Mouse (Mus musculus) hindbrain, embryonic 14.5 days (tissue): Measurements from ENCODE around the gene Akap7. TPM values are rescaled to one million over a fixed set of nuclear protein-coding genes. Genes with fewer than 3 reads are reported as not detected.

Source experiments
- ATAC-seq: fragments of 200-750 bp; cut with Nextera tagmentation; 2 replicates; pipeline ENCODE4 v1.8.0; 2017; ENCODE audit warnings: moderate number of reproducible peaks, mild to moderate bottlenecking, moderate TSS enrichment, moderate library complexity; ENCODE audit not compliant: low FRiP score
- DNase-seq: peaks from one replicate; pipeline ENCODE4 v3.0.0-alpha.2; 2015; ENCODE audit warnings: low spot score
- H3K27ac ChIP-seq: fragments of 300-500 bp; sonication (generic); 2 replicates; pipeline ENCODE4 v1.5.1; 2014; ENCODE audit warnings: mild to moderate bottlenecking, moderate library complexity
- H3K27me3 ChIP-seq: fragments of 300-500 bp; sonication (generic); 2 replicates; pipeline ENCODE4 v1.6.1; 2014; ENCODE audit warnings: mild to moderate bottlenecking, low read length, mixed read lengths; ENCODE audit not compliant: control insufficient read depth, insufficient read depth
- H3K36me3 ChIP-seq: fragments of 300-500 bp; sonication (generic); replicated peaks from 2 replicates; pipeline ENCODE4 v1.6.1; 2014; ENCODE audit not compliant: control insufficient read depth, insufficient read depth
- H3K4me1 ChIP-seq: fragments of 300-500 bp; sonication (generic); replicated peaks from 2 replicates; pipeline ENCODE4 v1.6.1; 2014; ENCODE audit warnings: antibody characterized with exemption, low read length, mixed read lengths; ENCODE audit not compliant: control insufficient read depth, insufficient read depth
- H3K4me2 ChIP-seq: fragments of 300-500 bp; sonication (generic); replicated peaks from 2 replicates; pipeline ENCODE4 v1.6.1; 2014; ENCODE audit warnings: mild to moderate bottlenecking, moderate library complexity
- H3K4me3 ChIP-seq: fragments of 300-500 bp; sonication (generic); replicated peaks from 2 replicates; pipeline ENCODE4 v1.5.1; 2014; ENCODE audit warnings: mild to moderate bottlenecking, low read length
- H3K9ac ChIP-seq: fragments of 300-500 bp; sonication (generic); 2 replicates; pipeline ENCODE4 v1.6.1; 2014
- H3K9me3 ChIP-seq: fragments of 300-500 bp; sonication (generic); 2 replicates; pipeline ENCODE4 v1.6.1; 2016; ENCODE audit warnings: low read length; ENCODE audit not compliant: control insufficient read depth
- WGBS: fragments of 180-500 bp; shearing (Covaris S2); extraction: QIAGEN DNeasy Blood & Tissue Kit; methylation state at CpG from one replicate; pipeline ENCODE4 v1.1.7; 2014; 5-methylcytosine and 5-hydroxymethylcytosine counted together
- polyA plus RNA-seq: library from polyadenylated mRNA; unstranded; fragments of >200 nt; fragmentation: Nextera tagmentation; extraction: Ambion mirVana; gene quantifications from 2 replicates; pipeline ENCODE4 v1.2.1, GENCODE M21; 2014

The Akap7 gene
- polyA plus RNA-seq, 1 experiment from 2014 or later: 48.8 TPM

DNA sequence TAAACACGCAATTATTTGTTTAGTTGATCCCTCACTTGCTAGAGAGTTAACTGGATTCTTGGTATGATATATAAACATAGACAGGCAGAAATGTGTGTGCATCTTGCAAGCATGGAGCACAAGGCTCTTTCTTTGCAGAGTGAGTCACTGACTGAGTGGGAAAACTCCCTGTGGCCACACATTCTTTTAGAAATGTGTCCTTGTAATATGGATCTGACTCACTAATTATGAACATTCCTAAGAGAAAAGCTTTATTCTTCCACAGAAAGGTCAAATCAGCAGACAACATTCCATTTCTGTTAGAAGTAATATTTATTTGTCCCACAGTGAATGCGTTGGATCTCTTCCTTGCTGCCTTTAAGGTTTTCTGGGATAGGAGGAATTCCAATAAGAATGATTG, 35.9 kb downstream of the Akap7 start:
- 83% methylated on average over 2 of the region's 2 CpGs for WGBS
- H3K4me3 ChIP-seq: no peak overlapping the region
- H3K9ac ChIP-seq: no peak overlapping the region
- H3K4me2 ChIP-seq: no peak overlapping the region
- H3K9me3 ChIP-seq: no peaks in the 10 kb centered on the region
- ATAC-seq (no peak), DNase-seq (no peak)
- H3K4me1 ChIP-seq: no peaks in the 10 kb centered on the region
- no peaks in the 10 kb centered on the region for H3K36me3 ChIP-seq
- H3K27ac ChIP-seq: no peak overlapping the region
- H3K27me3 ChIP-seq: no peaks in the 10 kb centered on the region

DNA sequence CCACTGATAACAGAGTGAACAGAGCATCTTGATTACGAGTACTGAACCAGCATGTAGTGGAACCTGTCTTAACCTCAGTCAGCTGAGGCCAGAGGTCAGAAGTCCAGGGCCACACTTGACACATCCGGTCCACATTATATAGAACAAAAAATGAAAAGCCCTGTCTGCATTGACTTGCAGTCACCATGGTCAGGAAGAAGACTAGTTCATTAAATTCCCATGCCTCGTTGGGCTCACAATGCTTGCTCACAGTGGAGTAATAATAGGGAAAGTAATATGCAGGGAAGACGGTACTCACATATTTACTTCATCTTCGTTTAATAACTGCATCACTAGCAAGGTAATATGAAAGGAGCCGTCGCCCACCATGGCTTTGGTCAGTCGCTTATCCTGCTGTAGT, 36.5 kb downstream of the Akap7 start:
- no peaks in the 10 kb centered on the region for H3K9me3 ChIP-seq
- H3K4me2 ChIP-seq: no peak overlapping the region
- no peaks in the 10 kb centered on the region for H3K27me3 ChIP-seq
- no peak for DNase-seq
- no peak overlapping the region for H3K4me3 ChIP-seq
- no peaks in the 10 kb centered on the region for H3K36me3 ChIP-seq
- H3K9ac ChIP-seq: no peak overlapping the region
- no peak overlapping the region for H3K27ac ChIP-seq
- ATAC-seq: no peak
- H3K4me1 ChIP-seq: no peaks in the 10 kb centered on the region
- 87% methylated on average over 8 of the region's 8 CpGs for WGBS

DNA sequence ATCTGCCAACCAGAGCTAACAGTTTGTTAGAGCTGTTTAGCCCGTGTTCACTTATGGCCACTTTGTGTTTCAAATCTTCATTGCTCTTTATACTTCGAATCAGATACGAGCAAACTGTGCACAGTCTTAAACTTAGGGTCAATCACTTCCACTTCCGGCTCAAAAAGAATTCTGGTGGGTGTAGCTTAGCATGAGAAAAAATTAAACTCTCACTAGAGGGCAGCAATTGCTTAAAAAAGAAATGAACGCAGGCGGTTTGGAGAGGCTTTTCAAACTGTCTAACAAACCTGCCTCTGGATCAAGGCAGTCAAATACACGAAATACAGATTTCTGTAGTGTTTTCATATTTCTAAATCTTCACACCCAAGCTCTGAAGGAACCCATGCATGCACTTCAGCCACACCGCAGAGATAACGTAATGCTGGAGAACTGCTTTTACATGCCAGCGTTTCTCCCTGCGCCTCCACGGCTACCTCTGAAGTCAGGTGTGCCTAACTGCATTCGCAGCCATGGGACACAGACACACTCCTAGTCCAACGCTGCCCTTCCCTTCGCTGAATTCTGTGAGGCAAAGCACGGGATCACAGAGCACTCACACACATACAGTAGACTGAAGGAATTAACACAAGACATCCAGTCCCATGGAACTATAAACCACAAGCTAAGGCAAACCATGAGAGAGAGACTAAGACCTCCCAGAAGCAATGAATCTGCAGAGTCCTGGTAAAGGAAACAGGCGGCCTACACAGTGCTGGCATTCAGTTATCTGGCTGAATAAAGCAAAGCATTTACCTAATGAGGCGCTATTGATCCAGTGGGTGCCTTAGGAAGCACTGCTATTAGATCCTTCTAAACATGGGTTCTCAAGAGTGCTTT, 39.0 kb downstream of the Akap7 start:
- 57% methylated on average over 18 of the region's 18 CpGs for WGBS
- Histone ChIP-seq H3K4me1 (no peaks in the 10 kb centered on the region), H3K4me3 (no peak overlapping the region), H3K9ac (no peak overlapping the region), H3K4me2 (no peak overlapping the region), H3K36me3 (no peaks in the 10 kb centered on the region), H3K27ac (no peak overlapping the region), H3K27me3 (no peaks in the 10 kb centered on the region), H3K9me3 (no peaks in the 10 kb centered on the region)
- DNase-seq (peak; percentile 88), ATAC-seq (peak; percentile 72; the same call in 1 of the 2 replicates)

DNA sequence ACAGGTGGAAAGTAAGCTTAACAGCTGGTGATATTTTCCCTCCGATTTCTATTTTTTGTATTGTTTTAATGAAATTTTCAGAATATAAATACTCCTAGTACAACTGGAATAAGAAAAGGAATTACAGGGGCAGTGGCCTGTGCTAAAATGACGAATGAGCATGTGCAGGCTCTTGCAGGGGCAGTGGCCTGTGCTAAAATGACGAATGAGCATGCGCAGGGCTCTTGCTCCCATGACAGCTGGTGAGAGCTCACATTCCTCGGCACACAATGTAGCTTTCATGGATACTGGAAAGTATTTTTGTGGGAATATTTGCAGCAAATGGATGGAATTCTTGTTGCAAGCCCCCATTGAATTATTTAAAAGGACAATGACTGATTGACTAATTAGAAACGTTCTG, 46.5 kb downstream of the Akap7 start:
- ATAC-seq (peak; percentile 75; the same call in 1 of the 2 replicates), DNase-seq (peak; percentile 57)
- Histone ChIP-seq H3K4me3 (no peak overlapping the region), H3K9ac (no peak overlapping the region), H3K9me3 (no peaks in the 10 kb centered on the region), H3K4me1 (peaks cover 8% of the 10 kb centered on the region; the same call in 1 of the 2 replicates), H3K36me3 (no peaks in the 10 kb centered on the region), H3K27me3 (no peaks in the 10 kb centered on the region), H3K27ac (peak overlapping the region; percentile 36; the same call in 1 of the 2 replicates), H3K4me2 (peak overlapping the region; percentile 17)
- WGBS: 36% methylated on average over 6 of the region's 6 CpGs

DNA sequence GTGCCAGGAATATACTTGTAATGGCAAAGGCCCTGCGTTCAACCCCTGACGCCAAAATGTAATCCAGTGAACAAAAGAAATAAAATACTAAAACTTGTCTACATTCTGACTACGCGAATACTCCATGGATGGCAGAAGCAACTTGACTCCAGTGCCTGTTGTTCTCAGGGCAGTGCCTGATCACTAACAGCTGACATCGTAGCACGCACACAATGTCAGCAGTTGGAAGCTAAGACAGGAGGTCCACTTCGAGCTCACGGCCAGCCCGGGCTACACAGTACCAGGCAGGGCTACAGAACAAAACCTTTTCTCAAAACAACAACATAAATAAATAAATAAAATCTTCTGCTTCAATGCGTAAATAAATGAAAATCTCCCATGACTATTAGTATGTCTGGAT, 46.9 kb downstream of the Akap7 start:
- Histone ChIP-seq H3K4me2 (no peak overlapping the region), H3K36me3 (no peaks in the 10 kb centered on the region), H3K27ac (0 out of 2 replicates have a peak overlapping the region, but pooled peaks have one; percentile 12), H3K9ac (no peak overlapping the region), H3K9me3 (no peaks in the 10 kb centered on the region), H3K4me1 (peaks cover 8% of the 10 kb centered on the region; the same call in 1 of the 2 replicates), H3K27me3 (no peaks in the 10 kb centered on the region), H3K4me3 (no peak overlapping the region)
- no peak for DNase-seq
- no peak for ATAC-seq
- 91% methylated on average over 10 of the region's 10 CpGs for WGBS

DNA sequence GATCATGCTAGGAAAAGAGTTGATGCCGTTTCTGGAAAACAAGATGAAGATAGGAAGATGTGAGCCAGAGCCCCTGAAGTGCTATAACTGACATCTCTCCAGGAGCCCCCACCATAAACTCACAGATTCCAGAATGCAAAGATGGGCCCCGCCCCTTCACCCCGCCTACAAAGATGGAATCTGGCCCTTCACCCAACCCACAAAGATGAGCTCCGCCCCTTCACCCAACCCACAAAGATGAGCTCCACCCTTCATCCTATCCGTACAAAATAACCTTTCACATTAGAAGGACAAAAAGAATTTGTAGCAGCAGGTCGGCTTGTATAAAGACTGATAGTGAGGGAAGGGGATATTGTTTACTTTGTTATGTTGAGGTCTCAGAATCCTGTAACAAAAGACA, 49.5 kb downstream of the Akap7 start:
- no peak overlapping the region for H3K4me2 ChIP-seq
- no peak overlapping the region for H3K4me3 ChIP-seq
- no peaks in the 10 kb centered on the region for H3K27me3 ChIP-seq
- no peak overlapping the region for H3K9ac ChIP-seq
- WGBS: 78% methylated on average over 6 of the region's 6 CpGs
- peaks cover 8% of the 10 kb centered on the region; the same call in 1 of the 2 replicates for H3K4me1 ChIP-seq
- no peaks in the 10 kb centered on the region for H3K36me3 ChIP-seq
- no peaks in the 10 kb centered on the region for H3K9me3 ChIP-seq
- DNase-seq (no peak), ATAC-seq (no peak)
- no peak overlapping the region for H3K27ac ChIP-seq

DNA sequence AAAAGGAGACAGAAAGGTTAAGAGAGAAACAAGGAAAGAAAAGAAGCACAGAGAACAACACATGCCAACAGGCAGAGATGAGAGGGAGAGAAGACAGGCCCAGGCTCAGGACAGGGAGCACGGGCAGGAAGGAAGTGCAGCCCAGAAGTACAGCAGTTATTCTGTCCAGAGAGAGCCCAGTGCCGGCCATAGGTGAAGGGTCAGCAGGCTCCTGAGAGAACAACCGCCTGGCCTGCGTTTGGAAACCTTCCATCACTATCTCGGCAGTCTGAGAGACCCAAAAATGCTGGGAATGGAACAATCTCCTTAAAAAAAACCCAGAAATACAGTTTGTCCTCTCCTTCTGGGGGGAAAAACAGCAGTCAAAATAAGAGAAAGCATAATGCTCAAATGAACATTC, 50.2 kb downstream of the Akap7 start:
- Histone ChIP-seq H3K9me3 (no peaks in the 10 kb centered on the region), H3K4me2 (no peak overlapping the region), H3K4me3 (no peak overlapping the region), H3K4me1 (peaks cover 8% of the 10 kb centered on the region; the same call in 1 of the 2 replicates), H3K9ac (no peak overlapping the region), H3K36me3 (no peaks in the 10 kb centered on the region), H3K27me3 (no peaks in the 10 kb centered on the region), H3K27ac (no peak overlapping the region)
- WGBS: 73% methylated on average over 5 of the region's 5 CpGs
- no peak for DNase-seq
- no peak for ATAC-seq

DNA sequence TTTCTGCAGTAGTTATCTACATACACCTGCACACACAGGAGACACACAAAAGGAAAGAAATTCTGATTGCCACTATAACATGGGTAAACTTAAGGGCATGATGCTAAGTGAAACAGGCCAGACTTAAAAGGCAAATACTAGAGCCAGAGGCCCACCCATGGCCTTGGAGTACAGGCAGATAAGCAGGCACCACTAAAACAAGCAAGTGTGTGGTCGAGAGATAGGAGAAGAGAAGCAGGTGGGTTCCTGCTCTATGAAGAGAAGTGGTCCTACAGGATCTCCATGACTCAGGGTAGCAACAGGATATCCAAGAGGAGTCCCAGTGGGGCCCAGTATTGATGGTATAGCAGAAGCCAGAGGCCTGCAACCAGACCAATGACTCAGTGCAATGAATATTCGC, 54.2 kb downstream of the Akap7 start:
- no peak for DNase-seq
- Histone ChIP-seq H3K4me2 (no peak overlapping the region), H3K36me3 (no peaks in the 10 kb centered on the region), H3K9ac (no peak overlapping the region), H3K4me3 (no peak overlapping the region), H3K9me3 (no peaks in the 10 kb centered on the region), H3K27me3 (no peaks in the 10 kb centered on the region), H3K27ac (no peak overlapping the region), H3K4me1 (no peaks in the 10 kb centered on the region)
- WGBS: 95% methylated on average over 2 of the region's 2 CpGs
- ATAC-seq: no peak

DNA sequence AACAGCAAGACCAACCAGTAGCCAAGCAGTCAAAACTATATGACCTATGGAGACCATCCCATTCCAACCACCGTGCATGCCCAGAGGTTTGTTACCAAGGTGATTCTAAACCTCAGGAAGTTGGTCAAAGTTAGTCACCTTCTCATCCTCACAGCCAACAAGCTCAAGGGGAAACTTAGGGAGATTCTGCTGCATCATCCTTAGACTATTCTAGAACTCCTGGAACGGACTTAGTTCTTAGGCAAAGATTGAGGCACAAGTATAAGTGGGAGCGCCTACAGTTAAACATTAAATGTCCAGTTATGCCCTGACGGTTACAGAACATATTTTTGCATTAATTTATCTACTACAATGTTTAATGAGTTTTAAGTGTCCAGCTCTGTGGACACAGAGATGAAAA, 54.7 kb downstream of the Akap7 start:
- H3K9ac ChIP-seq: no peak overlapping the region
- no peaks in the 10 kb centered on the region for H3K4me1 ChIP-seq
- H3K9me3 ChIP-seq: no peaks in the 10 kb centered on the region
- H3K27me3 ChIP-seq: no peaks in the 10 kb centered on the region
- no peak overlapping the region for H3K27ac ChIP-seq
- no peak overlapping the region for H3K4me2 ChIP-seq
- no peak for DNase-seq
- no peak overlapping the region for H3K4me3 ChIP-seq
- H3K36me3 ChIP-seq: no peaks in the 10 kb centered on the region
- WGBS: 94% methylated on average over 4 of the region's 4 CpGs
- ATAC-seq: no peak
